Mouse (Mus musculus): Measurements from ENCODE around the gene Khdrbs2. TPM values are rescaled to one million over a fixed set of nuclear protein-coding genes. Genes with fewer than 3 reads are reported as not detected.

Gene Khdrbs2
- polyA plus RNA-seq, 1 experiment from 2014 or later, result 3.8 TPM

DNA sequence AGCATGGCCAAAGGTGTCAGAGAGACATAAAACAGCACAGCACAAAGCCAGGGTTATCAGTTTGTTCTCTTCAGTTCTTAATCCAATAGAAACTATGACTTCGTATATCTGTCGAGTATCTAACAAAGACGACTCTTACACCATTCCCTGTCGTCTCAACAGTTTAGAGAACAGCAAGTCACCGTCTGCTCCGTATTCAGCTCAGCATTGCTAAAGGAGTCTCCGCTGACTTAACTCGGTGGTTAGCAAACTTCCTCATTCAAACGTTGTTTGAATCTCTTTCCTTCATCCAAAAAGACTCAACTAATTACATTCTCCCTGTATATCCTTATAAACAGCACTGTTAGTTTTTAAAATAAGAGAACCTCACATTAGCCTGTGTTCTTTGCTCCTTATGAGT lies 521.3 kb downstream of the Khdrbs2 start:
- no peaks in the 10 kb centered on the region for H3K4me1 ChIP-seq
- H3K27me3 ChIP-seq, result no peaks in the 10 kb centered on the region
- H3K27ac ChIP-seq, result no peak overlapping the region
- WGBS, result 79% methylated on average over 9 of the region's 9 CpGs
- H3K9ac ChIP-seq, result no peak overlapping the region
- H3K36me3 ChIP-seq, result no peaks in the 10 kb centered on the region
- H3K9me3 ChIP-seq, result no peaks in the 10 kb centered on the region
- ATAC-seq (ENCODE audit: insufficient number of reproducible peaks, low FRiP score, low TSS enrichment, low read depth), result no peak
- no peak overlapping the region for H3K4me3 ChIP-seq
- H3K4me2 ChIP-seq, result no peak overlapping the region

DNA sequence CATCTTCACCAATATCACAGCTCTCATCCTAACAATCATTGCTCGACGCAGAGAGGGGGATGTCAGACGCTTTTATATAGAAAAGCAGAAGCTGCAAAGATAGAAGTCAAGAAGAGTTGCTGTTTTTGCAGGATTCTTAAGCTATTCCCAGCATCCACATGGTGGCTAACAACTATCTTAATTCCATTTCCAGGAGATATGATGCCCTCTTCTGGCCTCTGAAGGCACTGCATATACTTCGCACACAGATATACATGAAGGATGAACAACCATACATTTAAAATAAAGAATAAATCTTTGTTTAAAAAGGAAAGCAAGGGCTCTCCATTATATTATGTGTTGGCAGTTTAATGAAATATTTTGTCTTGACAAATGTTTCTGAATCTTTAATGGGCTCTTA lies 527.6 kb downstream of the Khdrbs2 start:
- Histone ChIP-seq H3K27ac (no peak overlapping the region), H3K4me3 (no peak overlapping the region), H3K36me3 (no peaks in the 10 kb centered on the region), H3K4me1 (no peaks in the 10 kb centered on the region), H3K27me3 (no peaks in the 10 kb centered on the region), H3K4me2 (no peak overlapping the region), H3K9me3 (no peaks in the 10 kb centered on the region), H3K9ac (no peak overlapping the region)
- 94% methylated on average over 4 of the region's 4 CpGs for WGBS
- ATAC-seq (ENCODE audit: insufficient number of reproducible peaks, low FRiP score, low TSS enrichment, low read depth), result no peak

DNA sequence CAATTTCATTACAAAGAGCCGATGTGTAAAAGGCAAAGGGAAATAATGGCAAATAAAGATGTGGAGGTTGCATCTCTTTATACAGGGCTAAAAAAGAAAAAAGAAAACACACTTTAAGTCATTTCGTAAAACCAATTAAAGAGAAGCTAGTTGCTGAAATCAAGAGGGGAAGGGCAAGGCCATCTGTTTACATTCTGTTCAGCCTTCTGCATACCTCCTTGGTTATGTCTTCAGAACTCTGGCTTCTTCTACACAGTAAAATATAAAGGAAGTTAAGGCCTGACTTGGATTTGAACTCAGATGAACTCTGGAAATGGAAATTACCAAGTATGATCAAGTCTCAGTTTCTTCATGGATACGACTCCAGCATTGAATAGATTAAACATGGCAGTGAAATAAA lies 528.8 kb downstream of the Khdrbs2 start:
- ATAC-seq (ENCODE audit: insufficient number of reproducible peaks, low FRiP score, low TSS enrichment, low read depth), result no peak
- Histone ChIP-seq H3K9me3 (no peaks in the 10 kb centered on the region), H3K27ac (no peak overlapping the region), H3K36me3 (no peaks in the 10 kb centered on the region), H3K27me3 (no peaks in the 10 kb centered on the region), H3K9ac (no peak overlapping the region), H3K4me2 (no peak overlapping the region), H3K4me1 (no peaks in the 10 kb centered on the region), H3K4me3 (no peak overlapping the region)
- WGBS, result 87% methylated on average over 3 of the region's 3 CpGs
